Mouse (Mus musculus) limb, embryonic 14.5 days (tissue): ENCODE results near the gene Stk10. TPM values are rescaled to one million over a fixed set of nuclear protein-coding genes. Genes with fewer than 3 reads are reported as not detected.

ENCODE experiments used
- ATAC-seq: fragments of 200-750 bp; cut with Nextera tagmentation; 2 replicates; pipeline ENCODE4 v1.8.0; 2017; ENCODE audit warnings: low read depth, moderate number of reproducible peaks, moderate TSS enrichment; ENCODE audit not compliant: low FRiP score
- DNase-seq: peaks from one replicate; pipeline ENCODE4 v3.0.0-alpha.2; 2015; ENCODE audit warnings: low spot score
- H3K27ac ChIP-seq: fragments of 300-500 bp; sonication (generic); replicated peaks from 2 replicates; pipeline ENCODE4 v1.5.1; 2014; ENCODE audit warnings: low read depth, mild to moderate bottlenecking, low read length, moderate library complexity, mixed read lengths
- H3K27me3 ChIP-seq: fragments of 300-500 bp; sonication (generic); 2 replicates; pipeline ENCODE4 v1.6.1; 2014; ENCODE audit warnings: low read length, mixed read lengths; ENCODE audit not compliant: control insufficient read depth, insufficient read depth
- H3K36me3 ChIP-seq: fragments of 300-500 bp; sonication (generic); 2 replicates; pipeline ENCODE4 v1.6.1; 2014; ENCODE audit warnings: mild to moderate bottlenecking, low read length, moderate library complexity, mixed read lengths; ENCODE audit not compliant: control insufficient read depth, insufficient read depth
- H3K4me1 ChIP-seq: fragments of 300-500 bp; sonication (generic); 2 replicates; pipeline ENCODE4 v1.6.1; 2014; ENCODE audit warnings: antibody characterized with exemption, low read length, mixed read lengths; ENCODE audit not compliant: control insufficient read depth, insufficient read depth
- H3K4me2 ChIP-seq: fragments of 300-500 bp; sonication (generic); replicated peaks from 2 replicates; pipeline ENCODE4 v1.6.1; 2014; ENCODE audit warnings: low read depth, mild to moderate bottlenecking, low read length, moderate library complexity; ENCODE audit not compliant: severe bottlenecking
- H3K4me3 ChIP-seq: fragments of 300-500 bp; sonication (generic); replicated peaks from 2 replicates; pipeline ENCODE4 v1.5.1; 2014; ENCODE audit warnings: low read length
- H3K9ac ChIP-seq: fragments of 300-500 bp; sonication (generic); 2 replicates; pipeline ENCODE4 v1.6.1; 2014; ENCODE audit warnings: mild to moderate bottlenecking, low read depth, low read length, moderate library complexity; ENCODE audit not compliant: severe bottlenecking
- H3K9me3 ChIP-seq: fragments of 300-500 bp; sonication (generic); 2 replicates; pipeline ENCODE4 v1.6.1; 2016; ENCODE audit warnings: low read length; ENCODE audit not compliant: control insufficient read depth
- POLR2A ChIP-seq: fragments of 200-500 bp; IDR thresholded peaks from 2 replicates; pipeline ENCODE4 v1.8.0; 2012; ENCODE audit warnings: inconsistent platforms, mild to moderate bottlenecking, moderate library complexity, borderline replicate concordance; ENCODE audit not compliant: insufficient read depth, insufficient read length; ENCODE audit errors: extremely low read depth
- WGBS: fragments of 180-500 bp; shearing (Covaris S2); extraction: QIAGEN DNeasy Blood & Tissue Kit; methylation state at CpG from one replicate; pipeline ENCODE4 v1.1.7; 2014; 5-methylcytosine and 5-hydroxymethylcytosine counted together
- polyA plus RNA-seq, 2 experiments: library from polyadenylated mRNA; depleted of rRNA in 1 of 2; stranded (reverse) in 1 of 2; unstranded in 1 of 2; fragments of >200 nt; fragmentation: Nextera tagmentation in 1 of 2; extraction: Ambion mirVana in 1 of 2; gene quantifications; 2 replicates each; pipeline versions ENCODE4 v1.2.1 to v1.2.3; 2012 to 2014

Stk10 gene
- polyA plus RNA-seq, 2 experiments: 1.9 to 7.1 TPM

DNA sequence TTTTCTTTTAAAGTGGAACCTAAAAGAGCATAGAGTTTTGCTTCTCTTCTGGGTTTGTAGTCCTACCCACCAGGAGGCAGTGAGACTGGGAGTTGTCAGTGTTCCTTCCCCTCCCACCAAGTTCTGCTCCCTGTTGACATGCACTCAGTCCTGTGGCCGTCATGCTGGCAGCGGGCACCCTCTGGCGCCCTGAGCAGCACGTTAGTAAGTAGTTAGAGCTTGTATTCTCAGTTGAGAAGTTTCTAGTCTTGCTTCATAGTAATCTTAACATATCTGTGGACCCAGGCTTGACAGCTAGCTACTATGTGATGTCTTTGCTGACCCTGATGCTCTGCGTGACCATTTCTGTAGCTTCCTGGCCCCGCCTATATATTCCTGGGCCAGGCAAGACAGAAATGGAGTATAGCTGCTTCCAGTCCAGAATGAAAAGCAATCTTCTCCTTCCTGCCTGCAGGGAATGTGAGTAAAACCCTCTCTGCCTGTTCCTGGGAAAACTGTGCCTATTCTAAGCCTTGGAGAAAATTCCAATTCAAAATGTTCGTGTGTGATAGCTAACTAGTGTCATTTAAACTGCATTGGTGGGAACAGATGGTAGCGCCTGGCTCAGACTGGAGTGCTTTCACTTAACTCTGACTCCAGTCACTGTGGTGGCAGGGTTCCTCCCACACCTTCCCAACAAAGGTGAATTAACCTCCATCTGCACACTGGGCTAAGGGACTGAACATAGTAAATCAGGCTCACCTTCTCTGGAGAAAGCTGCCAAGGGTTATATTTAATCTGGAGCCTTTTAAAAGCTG, 16.0 kb upstream of the Stk10 start:
- ATAC-seq (no peak), DNase-seq (no peak)
- H3K9me3 ChIP-seq: no peaks in the 10 kb centered on the region
- 84% methylated on average over 8 of the region's 8 CpGs for WGBS
- TF ChIP-seq POLR2A: no peak
- no peak overlapping the region for H3K4me3 ChIP-seq
- H3K27ac ChIP-seq: no peak overlapping the region
- H3K9ac ChIP-seq: no peak overlapping the region
- no peaks in the 10 kb centered on the region for H3K4me1 ChIP-seq
- H3K27me3 ChIP-seq: no peaks in the 10 kb centered on the region
- peaks cover 36% of the 10 kb centered on the region for H3K36me3 ChIP-seq
- no peak overlapping the region for H3K4me2 ChIP-seq

DNA sequence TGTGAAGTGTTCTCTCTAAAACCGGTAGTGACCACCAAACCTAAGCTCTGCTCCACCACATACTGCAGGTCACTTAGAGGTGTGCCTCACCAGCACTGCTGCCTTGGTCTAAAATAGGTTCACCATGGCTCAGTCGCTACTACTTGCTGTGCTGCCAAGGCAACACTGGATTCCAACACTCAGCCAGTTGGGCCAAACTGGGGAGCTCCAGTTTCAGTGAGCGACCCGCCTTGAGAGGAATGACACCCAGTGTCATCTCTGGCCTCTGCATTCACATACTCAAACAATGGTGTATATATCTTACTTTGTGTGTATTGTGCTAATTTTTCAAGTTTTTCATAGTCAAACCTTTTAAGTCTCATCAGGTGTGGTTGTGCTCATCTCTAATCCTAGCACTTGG, 14.3 kb upstream of the Stk10 start:
- Histone ChIP-seq H3K9me3 (no peaks in the 10 kb centered on the region), H3K27me3 (no peaks in the 10 kb centered on the region), H3K4me3 (no peak overlapping the region), H3K9ac (no peak overlapping the region), H3K4me2 (no peak overlapping the region), H3K27ac (no peak overlapping the region), H3K36me3 (peaks cover 40% of the 10 kb centered on the region), H3K4me1 (no peaks in the 10 kb centered on the region)
- WGBS: 88% methylated on average over 4 of the region's 4 CpGs
- no peak for DNase-seq
- no peak for ATAC-seq
- TF ChIP-seq POLR2A: no peak

DNA sequence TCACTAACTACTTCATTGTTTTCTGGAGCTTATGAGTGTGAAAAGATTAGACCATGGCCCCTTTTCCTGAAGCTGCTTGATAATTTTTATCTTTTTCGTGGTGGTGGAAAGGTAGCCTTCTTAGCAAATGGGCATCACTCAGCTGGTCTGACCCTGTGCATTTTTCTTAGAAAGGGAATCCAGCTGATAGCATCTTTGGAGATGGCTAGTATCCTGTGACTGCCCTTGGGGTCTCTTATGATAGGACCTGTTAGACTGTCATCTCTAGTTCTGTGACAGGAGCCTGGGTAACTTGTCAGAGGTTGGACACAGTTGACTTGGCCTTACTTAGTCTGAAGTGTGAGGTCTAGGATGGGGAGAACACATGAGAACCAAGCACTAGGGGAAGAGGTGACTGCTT, 13.8 kb upstream of the Stk10 start:
- ATAC-seq (no peak), DNase-seq (no peak)
- no peak overlapping the region for H3K27ac ChIP-seq
- H3K4me2 ChIP-seq: no peak overlapping the region
- no peak overlapping the region for H3K9ac ChIP-seq
- whole genome bisulfite sequencing: 94% methylated on average over 1 of the region's 1 CpGs
- no peak overlapping the region for H3K4me3 ChIP-seq
- H3K27me3 ChIP-seq: no peaks in the 10 kb centered on the region
- no peaks in the 10 kb centered on the region for H3K4me1 ChIP-seq
- no peaks in the 10 kb centered on the region for H3K9me3 ChIP-seq
- TF ChIP-seq POLR2A: no peak
- H3K36me3 ChIP-seq: peaks cover 40% of the 10 kb centered on the region

DNA sequence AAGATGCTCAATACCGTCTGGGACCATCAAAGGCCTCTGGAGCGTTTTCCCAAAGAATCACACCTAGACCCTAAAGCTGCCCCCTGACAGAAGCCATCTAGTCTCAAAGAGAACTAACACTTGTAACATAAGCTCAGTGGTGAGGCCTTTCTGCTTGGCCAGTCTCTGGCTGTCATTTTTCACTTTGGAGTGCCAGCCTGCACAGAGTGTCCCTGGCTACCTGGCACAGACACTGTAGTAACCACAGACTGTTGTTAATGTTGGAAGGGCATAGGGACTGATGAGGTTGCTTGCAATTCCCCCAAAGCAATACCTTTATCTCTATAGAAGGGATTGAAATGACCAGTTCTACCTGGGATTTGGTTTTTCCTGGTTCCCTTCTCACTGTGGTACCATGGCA, 11.9 kb upstream of the Stk10 start:
- no peak for DNase-seq
- WGBS: 68% methylated on average over 2 of the region's 2 CpGs
- no peak for ATAC-seq
- Histone ChIP-seq H3K4me3 (no peak overlapping the region), H3K27ac (no peak overlapping the region), H3K9me3 (no peaks in the 10 kb centered on the region), H3K27me3 (no peaks in the 10 kb centered on the region), H3K36me3 (peaks cover 38% of the 10 kb centered on the region), H3K9ac (no peak overlapping the region), H3K4me1 (no peaks in the 10 kb centered on the region), H3K4me2 (no peak overlapping the region)
- no peak for TF ChIP-seq POLR2A

DNA sequence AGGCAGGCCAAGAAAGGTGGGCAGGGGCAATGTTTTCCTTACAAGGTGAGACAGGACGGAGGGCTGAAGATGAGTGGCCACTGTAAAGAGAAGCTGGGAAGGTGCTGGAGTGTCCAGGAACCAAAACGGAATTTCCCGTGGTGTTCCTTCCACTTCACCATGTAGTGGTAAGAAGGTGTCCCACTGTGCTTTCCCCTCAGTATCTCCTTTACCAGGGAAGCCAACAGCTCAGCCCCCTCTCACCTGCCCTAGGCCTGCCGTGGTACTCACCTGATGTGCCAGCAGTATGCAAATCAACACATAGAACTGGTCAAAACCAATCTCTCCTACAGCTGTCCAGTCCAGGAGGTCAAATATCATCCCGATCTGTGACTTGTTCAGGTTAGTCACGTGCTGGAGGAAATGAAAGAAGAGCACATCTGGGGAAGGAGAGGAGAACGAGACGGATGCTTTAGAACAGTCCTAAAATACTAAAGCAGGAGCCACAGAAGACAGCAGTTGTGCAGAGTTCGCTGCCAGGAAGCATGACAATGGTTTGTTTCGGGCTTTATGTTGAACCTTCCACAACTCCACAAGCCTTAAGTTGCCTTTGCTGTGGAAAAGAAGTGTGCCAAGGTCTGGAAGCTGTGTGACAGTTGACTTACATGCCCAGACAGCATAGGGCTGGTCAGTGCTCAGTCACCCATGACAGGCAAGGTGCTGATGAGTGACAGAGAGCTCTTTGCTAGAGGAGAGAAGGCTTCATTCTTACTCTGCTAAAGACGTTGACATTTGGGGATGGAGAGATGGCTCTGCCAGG, 8.8 kb upstream of the Stk10 start:
- no peak overlapping the region for H3K4me2 ChIP-seq
- 82% methylated on average over 11 of the region's 11 CpGs for WGBS
- no peak for TF ChIP-seq POLR2A
- no peaks in the 10 kb centered on the region for H3K4me1 ChIP-seq
- no peak overlapping the region for H3K27ac ChIP-seq
- DNase-seq (no peak), ATAC-seq (no peak)
- H3K27me3 ChIP-seq: no peaks in the 10 kb centered on the region
- peaks cover 20% of the 10 kb centered on the region for H3K36me3 ChIP-seq
- H3K9me3 ChIP-seq: no peaks in the 10 kb centered on the region
- H3K9ac ChIP-seq: no peak overlapping the region
- H3K4me3 ChIP-seq: no peak overlapping the region
